ENCODE assay signal across 7 mouse cellular contexts in genomic region chr16:18629390-18630231, GRCm38 (mm10). TPM values are rescaled to one million over a fixed set of nuclear protein-coding genes. Genes with fewer than 3 reads are reported as not detected.
DNase-seq lines count a peak whose midpoint lies in the region; ATAC-seq lines count a peak whose summit lies in the region.

Gene Sept5 (minus strand): TSS chr16:18629954.

- under 1% methylated on average over 66 of the region's 93 CpGs for WGBS in hindbrain, embryonic 12.5 days

- H3K27me3 ChIP-seq in hindbrain, embryonic 12.5 days, result peaks cover 37% of the 10 kb centered on the region

- DNase-seq in adrenal gland, adult 18-20 months (ENCODE audit: low spot score in 2 of 2), result peak; percentile 73 to 83
- peak; percentile 86 for DNase-seq in cerebellum, adult 9-11 months
- peak; percentile 46 to 64 for DNase-seq in frontal cortex, postnatal 14 days (ENCODE audit: low spot score in 2 of 2)
- peak; percentile 51 to 60 for DNase-seq in layer of hippocampus, postnatal 25 days (ENCODE audit: extremely low spot score in 1 of 2, low spot score in 1 of 2)
- DNase-seq in lung, postnatal 14 days, result peak; percentile 72
- peak; percentile 89 for DNase-seq in retina, postnatal 1 day

- H3K4me3 ChIP-seq in hindbrain, embryonic 12.5 days, result peak within 1 kb of the TSS; percentile 89

- H3K4me1 ChIP-seq in hindbrain, embryonic 12.5 days, result peaks cover 31% of the 10 kb centered on the region

- no peaks in the 10 kb centered on the region for H3K9me3 ChIP-seq in hindbrain, embryonic 12.5 days (replicated peaks)

- peak within 1 kb of the TSS; percentile 93 for H3K9ac ChIP-seq in hindbrain, embryonic 12.5 days

- peak within 1 kb of the TSS; percentile 93 for H3K27ac ChIP-seq in hindbrain, embryonic 12.5 days

- H3K4me2 ChIP-seq in hindbrain, embryonic 12.5 days (replicated peaks), result peak within 1 kb of the TSS; percentile 90

- H3K36me3 ChIP-seq in hindbrain, embryonic 12.5 days, result peaks cover 9% of the 10 kb centered on the region

- ATAC-seq in hindbrain, embryonic 12.5 days (ENCODE audit: low FRiP score), result peak; percentile 59

RNA-seq across cellular contexts. Expression of gene Sept5, which starts in this region (rescaled TPM):
- 10 to 100 TPM in 1 of 2 experiments, 1 to 10 TPM in 1; 7.9 to 10.7 TPM for total RNA-seq in adrenal gland, adult 18-20 months (2021)
- polyA plus RNA-seq in hindbrain, embryonic 12.5 days (2016; fragmentation: Nextera tagmentation; extraction: Ambion mirVana), result 98.7 and 105 TPM in 2 replicates
- 100 to 1,000 TPM; 600 to 645 TPM for total RNA-seq in layer of hippocampus, postnatal 25 days (2021)

Comparison
In these comparisons a context has a peak if more than half of its experiments do, and no peak if none do; other contexts are left out.
1. Peak in every context shown above with its lines: DNase-seq, ATAC-seq, H3K4me3 ChIP-seq and H3K27ac ChIP-seq.
2. RNA of gene Sept5 (total RNA-seq): 600 to 645 TPM in layer of hippocampus, postnatal 25 days; 7.9 to 10.7 TPM in adrenal gland, adult 18-20 months; every median in the first group is over 10 times any median in the second.